Mouse (Mus musculus): Measurements from ENCODE around the gene Ift52. TPM values are rescaled to one million over a fixed set of nuclear protein-coding genes. Genes with fewer than 3 reads are reported as not detected.
"Not testable (repeated sequence)": the region's sequence is repeated elsewhere in the genome, so short reads cannot be mapped to it uniquely, and the experiment has no call there.

Gene Ift52
- total RNA-seq, 2 experiments from 2014 or later = 30.3 to 32.9 TPM

DNA sequence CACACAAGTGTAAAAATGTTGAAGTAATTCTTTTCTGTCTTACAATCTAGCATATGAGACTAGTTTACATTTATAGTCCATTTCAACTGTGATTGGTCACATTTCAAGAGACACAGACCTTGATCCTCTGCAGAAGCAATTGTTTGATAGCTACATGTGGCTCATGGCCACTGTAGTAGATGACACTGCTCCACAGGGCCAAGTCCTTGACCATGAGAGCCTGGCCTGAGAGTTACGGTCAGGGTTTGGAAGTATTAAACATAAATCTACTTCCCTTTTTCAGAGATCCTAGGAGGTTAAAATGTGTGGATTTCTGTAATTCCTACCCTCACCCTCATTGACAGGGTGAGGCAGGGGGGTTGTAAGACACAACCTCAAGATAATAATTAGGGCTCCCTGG, 16.1 kb upstream of the Ift52 start:
- no peak for ATAC-seq (replicated peaks; ENCODE audit: low FRiP score, low TSS enrichment, poor library complexity, severe bottlenecking)

DNA sequence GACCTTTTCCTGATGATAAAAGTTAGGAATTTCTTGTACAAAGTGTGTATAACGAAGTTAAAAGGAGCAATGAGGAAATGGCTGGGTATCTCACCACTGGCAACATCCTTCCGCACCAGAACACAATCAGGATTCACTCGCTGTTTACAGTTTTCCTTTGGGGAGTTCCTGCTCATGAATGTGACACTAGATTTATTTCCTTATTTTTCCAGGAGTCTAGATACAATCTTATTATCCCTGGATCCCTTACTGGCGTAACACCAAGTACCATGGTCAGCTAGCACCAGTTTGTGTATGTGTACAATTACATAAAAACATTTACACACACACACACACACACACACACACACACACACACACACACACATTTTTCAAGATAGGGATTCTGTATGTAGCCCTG, 9.9 kb upstream of the Ift52 start:
- no peak for ATAC-seq (replicated peaks; ENCODE audit: low FRiP score, low TSS enrichment, poor library complexity, severe bottlenecking)

DNA sequence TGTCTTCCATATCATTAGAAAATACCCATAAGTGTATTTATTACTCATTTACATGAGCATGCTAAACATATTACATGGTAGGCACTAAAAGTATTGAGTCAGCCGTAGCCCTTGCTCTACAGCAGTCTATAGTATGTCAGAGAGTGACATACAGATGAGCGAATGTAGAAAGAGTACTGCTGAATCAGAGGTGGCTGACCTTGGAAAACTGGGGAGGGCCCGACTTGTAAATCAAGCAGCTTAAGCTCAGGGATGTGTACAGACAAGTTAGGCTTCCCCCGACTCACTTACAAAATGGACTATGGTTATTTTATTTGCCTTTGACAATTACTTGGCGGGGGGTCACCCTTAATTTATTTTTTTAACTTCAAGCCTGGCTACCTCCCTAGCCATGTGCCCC, 14.1 kb downstream of the Ift52 start:
- ATAC-seq (replicated peaks; ENCODE audit: low FRiP score, low TSS enrichment, poor library complexity, severe bottlenecking) = no peak

DNA sequence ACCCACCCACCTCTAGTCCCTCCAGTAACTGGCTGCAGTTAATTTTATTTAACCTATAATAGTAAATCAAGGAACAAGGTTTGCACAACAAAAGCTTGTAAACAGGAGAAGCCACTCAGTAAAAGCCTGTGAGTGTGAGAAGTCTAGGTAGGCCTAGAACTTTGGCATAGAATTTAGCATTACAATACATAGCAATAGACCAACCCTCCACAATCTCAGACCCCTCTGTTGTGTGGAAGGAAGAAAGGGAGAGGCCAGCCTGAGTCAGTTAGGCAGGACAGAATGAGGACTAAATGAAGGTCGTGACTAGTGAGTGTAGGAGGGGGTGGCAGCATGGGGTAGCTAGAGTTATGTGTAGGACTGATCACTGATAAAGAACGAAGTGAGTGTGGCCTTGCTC, 14.6 kb downstream of the Ift52 start:
- ATAC-seq (replicated peaks; ENCODE audit: low FRiP score, low TSS enrichment, poor library complexity, severe bottlenecking) = no peak

DNA sequence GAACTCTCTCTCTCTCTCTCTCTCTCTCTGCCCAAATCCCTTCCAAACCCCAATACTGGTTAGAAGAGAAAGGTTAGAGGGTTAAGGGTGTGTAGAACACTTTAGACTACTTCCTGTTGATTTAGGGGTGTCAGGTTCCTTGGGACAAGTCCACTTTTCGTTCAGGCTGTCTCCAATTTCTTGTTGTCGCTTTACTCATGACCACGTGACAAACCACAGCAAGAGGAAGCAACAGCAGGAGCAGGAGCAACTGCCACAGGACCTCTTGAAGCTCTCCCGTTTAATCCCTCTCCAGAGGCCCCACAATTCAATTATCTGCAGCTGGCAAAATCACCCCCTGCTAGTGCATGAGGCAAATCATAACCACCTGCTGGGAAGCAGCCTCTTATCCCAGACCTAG, 15.5 kb downstream of the Ift52 start:
- no peak for ATAC-seq (replicated peaks; ENCODE audit: low FRiP score, low TSS enrichment, poor library complexity, severe bottlenecking)

DNA sequence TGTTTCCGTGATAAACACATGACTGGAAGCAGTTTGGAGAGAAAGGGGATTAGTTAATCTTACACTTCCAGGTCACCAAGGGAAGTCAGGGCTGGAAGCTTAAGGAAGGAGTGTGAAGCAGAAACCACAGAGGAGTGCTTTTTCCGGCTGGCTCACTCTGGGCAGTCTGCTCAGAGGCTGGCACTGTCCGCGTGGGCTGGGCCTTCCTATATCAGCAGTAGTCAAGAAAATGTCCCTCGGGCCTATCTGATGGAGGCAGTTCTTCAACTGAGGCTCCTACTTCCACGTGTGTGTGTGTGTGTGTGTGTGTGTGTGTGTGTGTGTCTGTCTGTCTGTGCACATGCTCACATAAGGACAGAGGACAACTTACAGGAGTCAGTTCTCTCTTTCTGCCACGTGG, 22.8 kb downstream of the Ift52 start:
- peak; percentile 79 for ATAC-seq (replicated peaks; ENCODE audit: low FRiP score, low TSS enrichment, poor library complexity, severe bottlenecking)

DNA sequence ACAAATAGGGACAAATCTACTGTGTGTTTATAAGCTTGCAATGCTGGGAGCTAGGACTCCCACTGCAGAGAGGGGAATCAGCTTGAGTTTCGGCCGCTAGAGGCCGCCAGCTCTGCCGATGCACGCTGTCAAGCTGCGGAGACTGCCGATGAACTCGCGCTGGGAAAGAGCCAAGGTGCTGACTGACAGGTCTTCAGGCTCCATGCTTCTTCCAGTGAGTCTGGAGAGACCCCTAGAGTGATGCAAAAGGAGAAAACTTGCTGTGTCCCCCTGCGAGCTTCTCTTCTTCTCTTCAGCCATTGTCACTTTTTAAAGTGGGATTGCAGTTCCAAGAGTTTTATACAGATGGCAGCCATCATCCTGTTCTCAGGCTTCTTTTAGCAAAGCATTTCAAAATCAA, 31.0 kb downstream of the Ift52 start:
- ATAC-seq (replicated peaks; ENCODE audit: low FRiP score, low TSS enrichment, poor library complexity, severe bottlenecking) = peak; percentile 98

DNA sequence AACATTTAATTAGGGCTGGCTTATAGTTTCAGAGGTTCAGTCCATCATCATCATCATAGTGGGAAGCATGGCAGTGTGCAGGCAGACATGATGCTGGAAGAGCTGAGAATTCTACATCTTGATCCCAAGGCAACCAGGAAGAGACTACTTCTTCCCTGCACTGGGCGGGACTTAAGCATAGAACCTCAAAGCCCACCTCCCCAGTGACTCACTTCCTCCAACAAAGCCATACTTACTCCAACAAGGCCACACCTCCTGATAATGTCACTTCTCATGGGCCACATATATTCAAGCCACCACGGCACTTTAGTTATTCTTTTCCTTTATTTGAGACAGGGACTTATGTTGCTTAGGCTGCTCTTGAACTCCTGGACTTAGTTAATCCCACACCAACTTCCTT, 32.0 kb downstream of the Ift52 start:
- ATAC-seq (replicated peaks; ENCODE audit: low FRiP score, low TSS enrichment, poor library complexity, severe bottlenecking) = no peak

DNA sequence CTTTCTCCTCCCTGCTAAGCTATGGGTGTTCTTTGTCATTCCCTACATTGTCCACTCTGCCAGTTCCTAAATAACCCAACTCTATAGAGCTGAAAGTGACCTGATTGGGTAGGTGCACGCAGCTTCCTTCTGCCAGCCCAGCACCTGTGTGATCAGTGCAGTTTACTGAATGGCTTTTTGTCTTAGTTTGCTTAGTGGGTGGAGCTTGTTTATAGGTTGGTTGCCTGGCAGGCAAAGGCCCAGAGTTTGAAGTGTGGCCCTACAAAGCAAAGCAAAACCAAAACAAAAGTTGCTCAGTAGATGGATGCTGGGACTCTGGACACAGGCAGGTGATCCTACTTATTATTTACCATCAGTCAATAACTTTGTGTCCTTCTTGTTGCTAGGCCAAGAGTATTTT, 34.5 kb downstream of the Ift52 start:
- ATAC-seq (replicated peaks; ENCODE audit: low FRiP score, low TSS enrichment, poor library complexity, severe bottlenecking) = no peak

DNA sequence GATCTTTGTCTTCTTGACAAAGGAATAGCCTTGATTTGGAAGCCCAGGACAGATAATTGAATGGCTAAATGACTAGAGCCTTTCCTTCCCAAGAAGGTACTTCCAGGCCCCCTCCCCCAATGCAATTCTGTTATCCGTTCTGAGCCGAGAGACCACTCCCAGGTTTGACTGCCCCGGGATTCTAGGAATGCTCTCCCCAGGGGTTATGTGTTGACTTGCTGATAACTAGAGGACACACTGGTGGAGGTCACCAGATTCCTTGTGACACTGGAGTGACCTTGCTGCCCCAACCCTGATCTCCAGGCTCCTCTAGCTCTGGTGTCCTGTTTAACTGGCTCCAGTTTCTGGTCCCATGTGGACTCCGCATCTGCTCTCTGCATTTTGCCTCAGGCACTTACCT, 34.9 kb downstream of the Ift52 start:
- ATAC-seq (replicated peaks; ENCODE audit: low FRiP score, low TSS enrichment, poor library complexity, severe bottlenecking) = no peak

DNA sequence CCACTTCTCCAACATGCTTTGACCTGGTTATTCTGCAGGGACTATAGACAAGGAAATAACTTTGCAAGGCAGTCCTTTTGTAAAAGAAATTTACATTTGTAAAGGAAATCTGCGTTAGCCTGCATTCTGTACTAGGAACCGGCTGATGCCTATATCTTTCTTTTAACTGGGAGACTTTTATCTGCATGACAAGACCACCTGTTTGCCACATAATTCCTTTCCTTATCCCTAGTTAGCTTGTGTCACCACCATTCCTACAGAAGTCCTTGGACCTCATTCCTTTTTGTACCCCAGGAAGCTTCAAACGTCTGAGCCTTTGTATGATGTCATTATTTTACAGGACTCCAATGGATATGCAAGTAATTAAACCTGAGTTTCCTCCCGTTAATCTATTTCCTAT, 35.7 kb downstream of the Ift52 start:
- no peak for ATAC-seq (replicated peaks; ENCODE audit: low FRiP score, low TSS enrichment, poor library complexity, severe bottlenecking)

DNA sequence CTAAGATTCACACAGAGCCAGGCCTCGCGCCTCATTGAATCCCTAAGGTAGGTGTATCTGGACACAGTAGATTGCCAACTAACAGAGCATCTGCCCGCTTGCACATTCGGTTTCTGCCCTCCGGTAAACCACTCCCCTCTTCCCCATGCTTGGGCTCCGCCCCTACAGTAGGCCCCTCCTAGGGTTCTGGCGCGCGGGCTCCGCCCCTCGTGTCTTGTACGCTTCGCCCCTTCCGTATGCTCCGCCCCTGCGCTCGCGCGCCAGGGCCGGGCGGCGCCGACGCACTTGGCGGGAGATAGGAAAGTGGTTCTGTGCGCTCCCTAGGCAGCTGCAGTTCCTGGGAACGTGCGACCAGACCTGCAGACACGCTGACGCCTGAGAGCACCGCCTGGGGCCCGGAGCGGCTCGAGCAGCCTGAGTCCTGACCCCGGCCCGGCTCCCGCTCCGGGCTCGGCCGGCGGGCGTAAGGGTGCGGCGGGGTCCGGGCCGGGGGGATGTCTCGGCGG, 37.2 kb downstream of the Ift52 start, which contains the start of gene Mybl2:
Gene Mybl2 (plus strand): TSS at position 353 of the 506 bp plus-strand sequence.
- peak; percentile 96 for ATAC-seq (replicated peaks; ENCODE audit: low FRiP score, low TSS enrichment, poor library complexity, severe bottlenecking)

DNA sequence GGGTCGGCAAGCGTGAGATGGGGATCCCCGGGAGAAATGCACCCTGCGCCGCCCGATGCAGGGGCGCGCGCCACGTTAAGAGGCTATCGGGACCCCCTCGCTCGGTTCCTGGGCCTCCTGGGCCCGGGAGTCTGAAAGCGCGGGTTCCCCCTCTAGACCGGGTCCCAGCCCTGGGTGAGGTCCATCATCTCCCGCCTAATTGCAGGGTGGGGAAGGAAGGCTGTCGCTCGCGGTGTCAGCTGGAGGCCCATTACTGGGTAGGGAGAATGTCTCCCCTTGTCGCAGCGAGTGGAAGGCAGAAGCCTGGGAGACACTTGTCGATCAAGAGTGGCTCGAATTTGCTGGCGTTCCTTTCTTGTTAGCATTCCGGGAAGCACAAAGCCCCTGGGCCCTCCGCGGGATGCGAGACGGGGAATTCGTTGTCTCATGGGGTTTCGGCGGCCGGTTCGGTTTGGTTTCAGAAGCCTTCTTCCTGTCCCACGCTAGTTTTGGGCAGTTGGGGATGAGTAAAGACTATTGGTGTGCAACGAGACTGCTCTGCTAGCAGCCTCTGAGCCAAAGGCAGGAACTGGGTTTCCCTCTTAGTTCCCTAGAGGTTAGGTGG, 37.8 kb downstream of the Ift52 start:
- 0 out of 2 replicates have a peak, but pooled peaks have one; percentile 18 for ATAC-seq (replicated peaks; ENCODE audit: low FRiP score, low TSS enrichment, poor library complexity, severe bottlenecking)

DNA sequence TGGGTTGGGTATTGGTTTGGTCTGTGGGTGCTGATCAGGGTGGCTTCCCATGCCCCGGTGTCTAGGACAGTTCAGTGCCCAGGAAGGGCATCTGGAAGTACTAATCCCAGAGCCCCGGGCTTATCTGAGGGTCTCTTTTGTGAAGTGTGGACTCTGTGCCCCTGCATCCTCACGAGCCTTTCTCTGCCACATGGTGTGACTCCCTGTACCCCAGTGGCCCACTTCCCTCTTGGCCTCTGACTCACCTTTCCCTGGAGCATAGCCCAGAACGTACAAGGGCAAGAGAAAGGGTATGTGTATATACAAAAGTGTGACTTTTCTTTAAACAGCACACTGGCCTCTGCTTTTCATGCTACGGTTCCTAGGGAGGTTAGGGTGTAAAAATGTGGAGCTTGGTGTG, 38.6 kb downstream of the Ift52 start:
- no peak for ATAC-seq (replicated peaks; ENCODE audit: low FRiP score, low TSS enrichment, poor library complexity, severe bottlenecking)

DNA sequence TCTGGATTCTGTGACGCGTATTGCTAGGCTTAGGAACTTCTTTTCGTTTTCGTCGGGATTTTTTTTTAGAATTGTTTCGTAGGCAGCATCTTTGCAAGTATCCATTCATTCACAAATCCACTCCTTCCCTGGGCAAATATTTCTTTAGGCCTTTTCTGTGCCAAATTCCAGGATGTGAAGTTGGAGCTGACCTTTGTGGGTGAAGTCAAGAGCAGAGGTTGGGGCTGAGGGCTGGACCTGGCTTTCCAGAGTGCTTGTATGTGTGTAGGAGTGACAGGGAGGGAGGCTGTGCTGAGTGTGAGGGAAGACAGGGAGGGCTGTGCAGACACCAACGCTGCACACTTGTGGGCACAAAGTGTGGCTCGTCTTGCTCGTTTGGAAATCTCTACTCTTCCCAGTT, 39.4 kb downstream of the Ift52 start:
- ATAC-seq (replicated peaks; ENCODE audit: low FRiP score, low TSS enrichment, poor library complexity, severe bottlenecking) = no peak

DNA sequence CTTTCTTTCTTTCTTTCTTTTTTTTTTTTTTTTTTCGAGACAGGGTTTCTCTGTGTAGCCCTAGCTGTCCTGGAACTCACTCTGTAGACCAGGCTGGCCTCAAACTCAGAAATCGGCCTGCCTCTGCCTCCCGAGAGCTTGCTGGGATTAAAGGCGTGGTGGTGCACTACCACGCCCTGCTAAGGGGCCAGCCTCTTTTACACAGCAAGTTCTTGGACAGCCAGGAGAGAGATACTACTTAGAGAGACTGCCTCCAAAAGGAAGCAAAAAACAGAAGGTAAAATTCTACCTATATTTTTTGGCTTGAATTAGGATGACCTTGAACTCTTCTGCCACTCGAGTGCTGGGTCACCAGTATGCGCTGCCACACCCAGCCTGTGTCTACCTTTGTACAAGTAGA, 41.8 kb downstream of the Ift52 start:
- ATAC-seq (replicated peaks; ENCODE audit: low FRiP score, low TSS enrichment, poor library complexity, severe bottlenecking) = not testable (repeated sequence)

DNA sequence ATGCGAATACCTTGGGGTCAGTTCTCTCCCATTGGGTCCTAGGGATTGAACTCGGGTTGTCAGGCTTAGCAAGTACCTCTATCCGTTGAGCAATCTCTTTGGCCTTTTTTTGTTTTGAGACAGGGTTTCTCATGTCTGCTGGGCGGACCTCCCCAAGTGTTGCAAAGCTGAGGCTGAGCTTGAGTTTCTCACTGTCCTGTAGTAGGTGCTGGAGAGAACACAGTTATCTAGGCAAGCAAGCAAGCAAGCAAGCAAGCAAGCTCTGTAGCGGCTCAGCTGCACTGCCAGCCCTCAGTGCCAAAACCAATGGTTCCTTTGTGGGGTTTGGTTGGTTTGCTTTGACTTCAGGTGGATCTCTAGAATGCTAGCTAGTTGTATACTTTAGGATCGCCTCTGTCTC, 43.5 kb downstream of the Ift52 start:
- no peak for ATAC-seq (replicated peaks; ENCODE audit: low FRiP score, low TSS enrichment, poor library complexity, severe bottlenecking)

DNA sequence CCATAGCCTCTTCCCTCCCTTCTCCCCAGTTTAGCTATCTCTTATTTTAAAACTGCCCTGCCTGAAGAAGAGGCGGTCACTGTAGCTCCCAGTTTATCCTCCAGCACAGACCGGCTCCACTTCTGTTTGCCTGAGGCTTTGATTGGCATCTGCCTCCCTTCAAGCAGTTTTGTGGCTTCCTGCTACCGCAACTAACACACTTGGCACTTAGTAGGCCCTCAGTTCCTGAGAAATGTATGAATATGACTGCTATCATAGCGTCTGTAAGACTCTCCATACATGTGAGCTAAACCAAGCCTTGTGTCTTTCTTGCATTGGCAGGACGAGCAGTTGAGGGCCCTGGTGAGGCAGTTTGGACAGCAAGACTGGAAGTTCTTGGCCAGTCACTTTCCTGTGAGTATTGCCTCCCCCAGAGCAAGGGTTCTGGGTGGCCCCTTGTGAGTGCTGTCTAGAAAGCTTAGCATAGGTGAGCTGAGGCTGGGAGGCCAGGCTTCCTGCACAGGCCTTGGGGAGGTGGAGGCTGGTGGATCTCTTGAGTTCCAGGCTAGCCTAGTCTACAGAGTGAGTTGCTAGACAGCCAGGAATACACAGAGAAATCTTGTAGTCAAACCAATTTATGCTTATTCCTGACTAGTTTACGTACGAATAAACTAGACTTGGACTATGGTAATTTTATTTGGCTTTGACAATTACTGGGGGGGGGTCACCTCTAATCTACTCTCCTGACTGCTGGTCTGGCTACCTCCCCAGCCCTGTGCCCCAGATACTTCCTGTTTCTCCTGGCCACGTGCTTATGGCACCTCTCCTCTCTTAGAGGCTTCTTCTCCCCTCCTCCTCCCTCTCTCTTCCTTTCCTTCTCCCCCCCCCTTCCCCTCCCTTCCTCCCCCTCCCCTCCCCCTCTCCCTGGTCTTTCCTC, 44.3 kb downstream of the Ift52 start:
- ATAC-seq (replicated peaks; ENCODE audit: low FRiP score, low TSS enrichment, poor library complexity, severe bottlenecking) = 0 out of 2 replicates have a peak, but pooled peaks have one; percentile 23

DNA sequence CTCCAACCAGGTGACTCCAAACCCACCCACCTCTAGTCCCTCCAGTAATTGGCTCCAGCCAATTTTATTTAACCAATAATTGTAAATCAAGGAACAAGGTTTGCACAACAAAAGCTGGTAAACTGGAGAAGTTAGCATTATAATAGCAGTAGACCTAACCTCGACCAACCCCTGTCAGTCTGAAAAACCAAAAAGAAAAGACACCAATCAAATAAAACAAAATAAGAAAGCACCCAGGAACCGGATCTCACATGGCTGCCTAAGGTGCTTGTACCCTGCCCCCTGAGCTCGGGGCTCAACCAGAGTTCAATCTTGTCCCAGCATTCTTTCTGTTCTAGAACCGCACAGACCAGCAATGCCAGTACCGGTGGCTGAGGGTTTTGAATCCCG, 45.0 kb downstream of the Ift52 start:
- ATAC-seq (replicated peaks; ENCODE audit: low FRiP score, low TSS enrichment, poor library complexity, severe bottlenecking) = no peak

DNA sequence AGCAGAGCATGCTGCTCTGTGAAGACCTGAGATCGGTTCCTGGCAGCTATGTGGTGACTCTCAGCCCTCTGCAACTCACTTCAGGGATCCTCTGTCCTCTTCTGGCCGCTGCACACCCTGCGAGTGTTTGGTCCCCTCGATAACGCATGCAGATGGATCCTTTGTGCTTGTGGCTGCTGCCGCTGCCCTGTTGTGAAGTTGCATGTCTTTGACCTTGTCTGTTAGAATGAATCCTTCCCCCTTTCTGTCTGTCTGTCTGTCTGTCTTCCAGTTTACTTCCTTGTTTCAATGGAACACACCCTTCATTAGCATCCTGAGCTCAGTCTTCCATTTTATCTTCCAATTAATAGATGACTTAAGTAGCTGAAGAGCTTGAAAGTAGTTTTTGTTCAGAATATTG, 49.2 kb downstream of the Ift52 start:
- ATAC-seq (replicated peaks; ENCODE audit: low FRiP score, low TSS enrichment, poor library complexity, severe bottlenecking) = no peak

DNA sequence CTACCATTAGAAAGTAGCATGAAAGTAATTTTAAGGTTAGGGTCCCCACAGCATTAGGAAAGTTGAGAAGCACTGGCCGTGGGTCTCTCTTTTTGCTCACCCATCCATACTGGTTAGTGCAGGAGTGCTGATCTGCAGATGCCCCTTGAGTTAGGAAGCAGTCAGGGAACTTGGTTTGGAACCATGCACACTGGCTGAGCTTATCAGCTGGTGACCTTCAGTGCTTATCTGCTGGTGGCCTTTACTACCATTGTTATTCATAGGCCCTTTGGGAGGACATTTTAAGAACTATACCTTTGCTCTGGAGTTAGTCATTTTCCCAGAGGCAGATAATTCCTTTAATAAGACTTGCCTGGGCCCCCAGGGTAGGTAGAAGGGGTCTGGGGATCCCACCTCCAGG, 50.1 kb downstream of the Ift52 start:
- ATAC-seq (replicated peaks; ENCODE audit: low FRiP score, low TSS enrichment, poor library complexity, severe bottlenecking) = no peak
